Mouse (Mus musculus): ENCODE results near the gene Olfr576. TPM values are rescaled to one million over a fixed set of nuclear protein-coding genes. Genes with fewer than 3 reads are reported as not detected.

The Olfr576 gene
- not detected in 2 replicates for polyA plus RNA-seq (2015; fragmentation: Nextera tagmentation; extraction: Ambion mirVana)

DNA sequence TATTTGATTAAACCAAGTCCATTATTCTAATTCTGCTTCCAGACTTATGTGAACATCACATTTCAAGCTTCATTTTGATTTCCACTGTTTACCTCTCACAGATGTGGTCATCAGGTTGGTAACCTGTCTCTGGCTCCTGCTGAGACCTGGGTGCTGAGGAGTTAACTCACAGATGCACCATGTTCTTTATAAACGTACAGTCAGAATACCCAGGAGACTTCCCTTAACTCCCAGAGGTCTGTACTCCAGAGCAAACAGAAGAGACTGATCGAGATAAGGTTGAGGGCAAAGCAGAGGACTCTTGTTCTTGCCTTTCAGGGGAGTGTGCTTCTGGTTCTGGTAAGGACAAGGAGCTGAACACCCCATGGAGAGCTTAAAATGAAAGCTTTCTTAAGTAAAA, at the start of gene Olfr576:
Gene Olfr576 (plus strand): TSS at position 301 of the 400 bp plus-strand sequence.

DNA sequence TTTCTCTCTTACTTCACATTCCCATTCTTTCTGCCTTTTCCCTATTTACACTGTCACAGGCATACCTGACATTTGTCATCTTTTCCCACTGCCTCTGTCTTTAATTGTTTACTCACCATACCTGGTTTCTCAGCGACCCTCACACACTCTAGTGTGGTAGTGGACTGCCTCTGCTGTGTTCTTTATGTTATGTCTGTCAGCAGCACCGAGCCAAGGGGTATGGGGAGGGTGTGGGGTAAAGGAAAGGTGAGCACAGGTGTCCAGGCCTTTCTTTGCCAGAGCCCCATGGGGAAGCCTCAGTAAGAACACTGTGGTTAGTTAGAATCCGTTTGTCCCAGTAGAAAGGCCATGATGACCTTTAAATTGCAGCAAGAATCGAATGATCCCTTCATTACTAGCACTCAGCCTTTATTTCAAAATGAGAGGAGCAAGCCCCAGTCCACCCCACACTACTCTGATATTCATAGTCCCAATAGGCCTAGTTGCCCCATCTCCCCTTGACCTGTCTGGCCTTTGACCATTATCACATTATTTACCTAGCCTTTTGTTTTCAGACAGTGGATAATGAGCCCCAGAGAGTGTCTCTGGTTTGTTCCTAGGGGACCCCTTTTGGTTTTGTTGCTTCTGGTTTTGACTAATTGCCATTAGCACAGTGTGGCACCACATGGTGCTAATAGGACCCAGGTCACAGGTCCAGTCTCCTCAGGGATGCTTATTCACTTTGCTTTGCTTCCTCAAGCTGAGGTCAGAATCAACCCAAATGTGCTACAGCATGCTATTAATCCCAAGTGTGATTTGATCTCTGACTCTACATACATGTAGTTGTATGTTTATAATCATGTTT, 45.2 kb upstream of the Olfr576 start, which contains the start of gene Olfr571:
Gene Olfr571 (minus strand): TSS at position 505 of the 844 bp plus-strand sequence.

DNA sequence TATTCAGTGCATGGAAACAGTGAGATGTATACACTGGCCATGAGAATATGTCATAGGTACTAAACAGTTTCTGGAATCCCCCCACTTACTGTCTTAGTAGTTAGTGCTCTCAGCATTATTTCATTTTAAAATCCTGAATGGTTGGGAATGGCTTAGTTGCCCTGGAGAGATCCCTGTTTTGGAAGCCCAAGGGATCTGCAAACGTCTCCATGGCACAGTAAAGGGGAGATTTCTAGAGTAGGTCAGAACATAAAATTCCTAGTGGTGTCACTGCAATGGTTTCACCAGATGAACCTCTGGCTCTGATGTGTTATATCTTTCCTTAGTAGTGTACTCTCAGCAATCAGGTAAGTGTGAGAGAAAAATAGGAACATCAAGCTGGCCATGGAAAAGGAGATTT, 38.4 kb upstream of the Olfr576 start, which contains the start of gene Olfr572:
Gene Olfr572 (plus strand): TSS at position 301 of the 400 bp plus-strand sequence.

DNA sequence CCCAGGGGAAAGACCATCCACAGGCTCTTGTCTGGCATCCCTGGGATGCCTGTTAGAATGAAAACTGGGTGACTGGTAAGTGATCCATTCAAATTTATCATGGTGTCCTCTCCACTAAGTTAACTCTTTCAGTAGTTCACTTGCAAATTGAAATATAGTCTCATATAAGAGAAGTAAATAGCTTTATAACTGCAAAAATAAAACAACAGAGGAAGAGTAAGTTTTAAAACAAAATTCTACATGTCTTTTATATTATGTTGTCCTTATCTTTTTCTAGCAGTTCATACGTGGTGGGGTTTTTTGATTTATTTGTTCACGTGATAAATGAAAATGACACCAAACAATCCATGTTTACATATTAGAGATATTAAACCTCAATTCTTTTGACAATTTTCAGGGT, 20.0 kb upstream of the Olfr576 start, which contains the start of gene Olfr573-ps1:
Gene Olfr573-ps1 (minus strand): TSS at position 101 of the 400 bp plus-strand sequence.

DNA sequence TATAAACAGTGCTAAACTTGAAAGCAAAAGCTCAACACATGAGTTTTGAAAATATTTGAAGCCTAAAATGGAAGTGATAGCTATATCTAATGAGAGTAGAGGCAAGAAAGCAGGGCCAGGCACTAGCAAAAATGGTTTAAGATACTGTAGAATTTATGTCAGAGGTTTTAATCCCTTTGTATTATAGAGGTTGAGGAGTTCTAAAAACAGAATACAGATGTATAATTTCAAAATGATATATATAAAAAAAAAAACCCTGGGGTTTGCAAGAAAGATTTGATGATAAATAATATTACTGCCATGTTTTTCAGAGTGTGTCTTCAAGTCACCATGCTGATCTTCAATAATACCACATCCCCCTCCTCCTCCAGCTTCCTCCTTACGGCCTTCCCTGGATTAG, 14.3 kb upstream of the Olfr576 start, which contains the start of gene Olfr574:
Gene Olfr574 (plus strand): TSS at position 301 of the 400 bp plus-strand sequence.

DNA sequence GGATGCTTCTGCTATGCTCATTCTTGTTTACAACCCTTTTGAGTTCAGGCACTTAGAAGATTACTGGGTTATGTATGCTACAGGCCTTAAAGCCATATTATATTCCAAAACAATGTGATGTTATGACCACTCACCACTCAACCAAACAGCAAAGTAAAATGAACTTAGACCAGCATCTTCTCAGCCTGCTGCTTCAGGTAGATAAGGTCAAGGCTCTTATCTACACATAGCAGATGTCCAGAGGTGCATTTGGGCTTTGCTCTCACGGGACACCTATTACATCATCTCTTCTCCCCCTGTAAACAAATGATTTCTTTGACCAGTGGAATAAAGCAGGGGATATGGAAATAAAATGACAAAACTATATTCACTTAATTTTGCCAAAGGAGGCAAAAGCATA, 3.9 kb upstream of the Olfr576 start, which contains the start of gene Olfr575:
Gene Olfr575 (minus strand): TSS at position 183 of the 400 bp plus-strand sequence.

GRCm38 (mm10) chr7:102975843-102976242, 13.4 kb downstream of the Olfr576 start, which contains the start of gene Olfr577:
Gene Olfr577, minus strand, starts transcription at chr7:102975943.

GRCm38 (mm10) chr7:102989224-102989623, 26.8 kb downstream of the Olfr576 start, which contains the start of gene Olfr578:
Gene Olfr578, minus strand, starts transcription at chr7:102989324.

Other genes with a start within 250 kb of the Olfr576 start
- gene Olfr33, start 243.6 kb upstream of the Olfr576 start, polyA plus RNA-seq (2015; fragmentation: Nextera tagmentation; extraction: Ambion mirVana), result not detected in 2 replicates
- not detected in 2 replicates for gene Olfr559, start 235.2 kb upstream of the Olfr576 start, polyA plus RNA-seq (2015; fragmentation: Nextera tagmentation; extraction: Ambion mirVana)
- gene Olfr560, start 203.3 kb upstream of the Olfr576 start, polyA plus RNA-seq (2015; fragmentation: Nextera tagmentation; extraction: Ambion mirVana), result not detected in 2 replicates
- gene Olfr78, start 203.2 kb upstream of the Olfr576 start, polyA plus RNA-seq (2015; fragmentation: Nextera tagmentation; extraction: Ambion mirVana), result 0.90 and 0.95 TPM in 2 replicates
- 0.09 and 0.23 TPM in 2 replicates for gene Olfr561, start 191.4 kb upstream of the Olfr576 start, polyA plus RNA-seq (2015; fragmentation: Nextera tagmentation; extraction: Ambion mirVana)
- not detected in 2 replicates for gene Olfr564, start 159.2 kb upstream of the Olfr576 start, polyA plus RNA-seq (2015; fragmentation: Nextera tagmentation; extraction: Ambion mirVana)
- gene Olfr566, start 103.9 kb upstream of the Olfr576 start, polyA plus RNA-seq (2015; fragmentation: Nextera tagmentation; extraction: Ambion mirVana), result 0.15 TPM in 1 of 2 replicates, not detected in the other
- gene Olfr568, start 85.5 kb upstream of the Olfr576 start, polyA plus RNA-seq (2015; fragmentation: Nextera tagmentation; extraction: Ambion mirVana), result not detected in 2 replicates
- not detected in 2 replicates for gene Olfr569, start 71.8 kb upstream of the Olfr576 start, polyA plus RNA-seq (2015; fragmentation: Nextera tagmentation; extraction: Ambion mirVana)
- not detected in 2 replicates for gene Olfr570, start 68.1 kb upstream of the Olfr576 start, polyA plus RNA-seq (2015; fragmentation: Nextera tagmentation; extraction: Ambion mirVana)
- not detected in 2 replicates for gene Olfr571, start 45.1 kb upstream of the Olfr576 start, polyA plus RNA-seq (2015; fragmentation: Nextera tagmentation; extraction: Ambion mirVana)
- not detected in 2 replicates for gene Olfr572, start 38.3 kb upstream of the Olfr576 start, polyA plus RNA-seq (2015; fragmentation: Nextera tagmentation; extraction: Ambion mirVana)
- not detected in 2 replicates for gene Olfr573-ps1, start 20.1 kb upstream of the Olfr576 start, polyA plus RNA-seq (2015; fragmentation: Nextera tagmentation; extraction: Ambion mirVana)
- not detected in 2 replicates for gene Olfr574, start 14.2 kb upstream of the Olfr576 start, polyA plus RNA-seq (2015; fragmentation: Nextera tagmentation; extraction: Ambion mirVana)
- not detected in 2 replicates for gene Olfr575, start 3.9 kb upstream of the Olfr576 start, polyA plus RNA-seq (2015; fragmentation: Nextera tagmentation; extraction: Ambion mirVana)
- gene Olfr577, start 13.3 kb downstream of the Olfr576 start, polyA plus RNA-seq (2015; fragmentation: Nextera tagmentation; extraction: Ambion mirVana), result not detected in 2 replicates
- not detected in 2 replicates for gene Olfr578, start 26.7 kb downstream of the Olfr576 start, polyA plus RNA-seq (2015; fragmentation: Nextera tagmentation; extraction: Ambion mirVana)
- not detected in 2 replicates for gene Olfr582, start 75.4 kb downstream of the Olfr576 start, polyA plus RNA-seq (2015; fragmentation: Nextera tagmentation; extraction: Ambion mirVana)
- not detected in 2 replicates for gene Olfr583, start 88.6 kb downstream of the Olfr576 start, polyA plus RNA-seq (2015; fragmentation: Nextera tagmentation; extraction: Ambion mirVana)
- not detected in 2 replicates for gene Olfr584, start 119.2 kb downstream of the Olfr576 start, polyA plus RNA-seq (2015; fragmentation: Nextera tagmentation; extraction: Ambion mirVana)
- not detected in 2 replicates for gene Olfr585, start 135.1 kb downstream of the Olfr576 start, polyA plus RNA-seq (2015; fragmentation: Nextera tagmentation; extraction: Ambion mirVana)
- not detected in 2 replicates for gene Olfr586, start 163.0 kb downstream of the Olfr576 start, polyA plus RNA-seq (2015; fragmentation: Nextera tagmentation; extraction: Ambion mirVana)
- not detected in 2 replicates for gene Olfr588-ps1, start 178.2 kb downstream of the Olfr576 start, polyA plus RNA-seq (2015; fragmentation: Nextera tagmentation; extraction: Ambion mirVana)
- not detected in 2 replicates for gene Olfr589, start 193.7 kb downstream of the Olfr576 start, polyA plus RNA-seq (2015; fragmentation: Nextera tagmentation; extraction: Ambion mirVana)
- gene Olfr591, start 215.7 kb downstream of the Olfr576 start, polyA plus RNA-seq (2015; fragmentation: Nextera tagmentation; extraction: Ambion mirVana), result not detected in 2 replicates
- gene Olfr592, start 222.1 kb downstream of the Olfr576 start, polyA plus RNA-seq (2015; fragmentation: Nextera tagmentation; extraction: Ambion mirVana), result not detected in 2 replicates
- gene Olfr593, start 249.2 kb downstream of the Olfr576 start, polyA plus RNA-seq (2015; fragmentation: Nextera tagmentation; extraction: Ambion mirVana), result not detected in 2 replicates